Mouse (Mus musculus) naive thymus-derived CD4-positive, alpha-beta T cell, adult 5 months (primary cell): Measurements from ENCODE around the gene Vmn1r87. TPM values are rescaled to one million over a fixed set of nuclear protein-coding genes. Genes with fewer than 3 reads are reported as not detected.

Source experiments
- polyA plus RNA-seq: library from polyadenylated mRNA; unstranded; fragments of 100-300 nt; shearing (Covaris generic); gene quantifications from one replicate; pipeline ENCODE4 v1.2.1, GENCODE M21; 2017

Gene Vmn1r87
- 0.35 TPM for polyA plus RNA-seq

DNA sequence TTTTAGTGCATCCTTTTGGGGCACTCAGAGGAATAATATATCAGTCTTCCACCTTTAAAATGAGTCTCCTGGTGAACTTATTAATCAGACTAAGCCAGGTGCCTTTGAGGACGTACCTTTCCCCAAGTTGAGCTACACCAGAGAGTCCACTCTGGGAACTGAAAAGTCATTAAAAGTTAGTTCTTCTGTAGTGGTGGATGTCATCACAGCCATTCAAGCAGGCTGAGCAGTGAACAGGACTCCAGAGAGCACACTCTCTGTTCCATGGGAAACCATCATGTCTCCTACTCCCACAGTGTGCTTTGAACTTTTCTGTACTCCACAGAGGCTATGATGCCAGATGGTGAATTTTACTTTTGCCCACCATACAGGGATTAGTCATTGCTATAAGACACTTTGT, at the start of gene Vmn1r87:
Vmn1r87 (minus strand) TSS at position 101 of the 400 bp plus-strand sequence.

GRCm38 (mm10) chr7:13159268-13159667, 19.3 kb upstream of the Vmn1r87 start, which contains the start of gene Vmn1r88:
Vmn1r88 (plus strand) TSS chr7:13159568.

GRCm38 (mm10) chr7:13119817-13120216, 20.1 kb downstream of the Vmn1r87 start, which contains the start of gene Vmn1r86:
Vmn1r86 (minus strand) TSS chr7:13119917.

DNA sequence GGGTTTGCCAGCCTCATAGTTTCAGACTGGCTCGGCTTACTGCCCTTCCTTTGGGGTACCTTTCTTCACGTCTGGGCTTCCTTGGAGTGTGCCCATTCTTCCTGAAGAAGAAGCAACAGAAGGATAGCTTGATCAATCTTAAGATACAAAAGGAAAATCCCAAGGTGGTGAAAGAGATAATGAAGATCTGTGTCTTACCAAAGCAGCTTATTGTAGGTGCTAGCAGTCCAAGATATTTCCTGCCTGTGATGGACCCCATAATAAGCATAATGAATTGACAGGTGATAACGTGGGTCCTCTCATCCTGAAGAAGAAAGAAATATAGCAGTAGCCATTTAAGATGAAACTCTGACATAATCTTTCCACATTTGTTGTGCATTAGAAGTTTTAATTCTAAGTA, 44.9 kb downstream of the Vmn1r87 start, which contains the start of gene Vmn1r85:
Vmn1r85 (minus strand) TSS at position 101 of the 400 bp plus-strand sequence.

Other genes starting within 250 kb of the Vmn1r87 start
- gene Zscan22, start 242.3 kb downstream of the Vmn1r87 start, polyA plus RNA-seq, result 4.0 TPM
- gene Rps5, start 217.9 kb downstream of the Vmn1r87 start, polyA plus RNA-seq, result 1,269 TPM
- not detected for gene Rnf225, start 212.7 kb downstream of the Vmn1r87 start, polyA plus RNA-seq
- 3.0 TPM for gene Zfp324, start 174.3 kb downstream of the Vmn1r87 start, polyA plus RNA-seq
- gene Zfp446, start 162.3 kb downstream of the Vmn1r87 start, polyA plus RNA-seq, result 5.8 TPM
- gene Slc27a5, start 142.0 kb downstream of the Vmn1r87 start, polyA plus RNA-seq, result 0.37 TPM
- gene Trim28, start 141.0 kb downstream of the Vmn1r87 start, polyA plus RNA-seq, result 148 TPM
- 8.6 TPM for gene Zbtb45, start 130.1 kb downstream of the Vmn1r87 start, polyA plus RNA-seq
- gene Chmp2a, start 105.3 kb downstream of the Vmn1r87 start, polyA plus RNA-seq, result 144 TPM
- gene Ube2m, start 101.9 kb downstream of the Vmn1r87 start, polyA plus RNA-seq, result 133 TPM
- gene Mzf1, start 85.4 kb downstream of the Vmn1r87 start, polyA plus RNA-seq, result 0.44 TPM
- not detected for gene Vmn1r85, start 45.0 kb downstream of the Vmn1r87 start, polyA plus RNA-seq
- not detected for gene Vmn1r86, start 20.2 kb downstream of the Vmn1r87 start, polyA plus RNA-seq
- gene Vmn1r88, start 19.4 kb upstream of the Vmn1r87 start, polyA plus RNA-seq, result 0.11 TPM
- not detected for gene Vmn1r89, start 72.9 kb upstream of the Vmn1r87 start, polyA plus RNA-seq
- 13.8 TPM for gene Lig1, start 137.1 kb upstream of the Vmn1r87 start, polyA plus RNA-seq
- gene Zswim9, start 138.6 kb upstream of the Vmn1r87 start, polyA plus RNA-seq, result 1.1 TPM
- not detected for gene Pla2g4c, start 184.5 kb upstream of the Vmn1r87 start, polyA plus RNA-seq